Mouse (Mus musculus) bone marrow macrophage, adult 2 months (primary cell): ENCODE results near the gene Shox2.

Experiments
- CTCF ChIP-seq: IDR thresholded peaks from 2 replicates; pipeline ENCODE4 v1.5.1; 2012; ENCODE audit warnings: low read depth, mild to moderate bottlenecking, low read length, moderate library complexity
- POLR2A ChIP-seq: IDR thresholded peaks from 2 replicates; pipeline ENCODE4 v1.6.1; 2012; ENCODE audit warnings: mild to moderate bottlenecking, low read depth, low read length, borderline replicate concordance

DNA sequence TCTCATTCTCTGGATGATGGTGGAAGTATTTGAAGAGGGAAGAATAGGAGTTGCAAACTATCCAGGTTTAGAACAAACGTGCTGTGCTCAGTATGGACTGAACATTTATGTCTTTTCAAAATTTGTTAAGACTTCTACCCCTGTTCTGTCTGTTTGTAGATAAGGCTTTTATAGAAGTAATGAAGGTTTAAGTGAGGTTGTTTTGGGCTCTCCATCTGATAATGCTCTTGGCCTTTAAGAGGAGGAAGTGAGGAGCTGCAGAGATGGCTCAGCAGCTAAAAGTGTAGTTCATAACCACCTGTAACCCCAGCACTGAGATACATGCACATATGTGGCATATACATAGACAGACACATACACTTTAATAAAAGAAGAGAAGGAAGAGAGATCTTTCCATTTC, 15.2 kb upstream of the Shox2 start:
- TF ChIP-seq CTCF (no peak), POLR2A (no peak)
